Mouse (Mus musculus) erythroblast, embryonic 14.5 days (primary cell): Measurements from ENCODE around the gene Rgr.

Experiments used
- GATA1 ChIP-seq: IDR thresholded peaks from 2 replicates; pipeline ENCODE4 v1.6.1; 2012; ENCODE audit warnings: low read length, inconsistent platforms, mixed read lengths
- TAL1 ChIP-seq: IDR thresholded peaks from 3 replicates; pipeline ENCODE4 v1.6.1; 2012; ENCODE audit warnings: low read length, inconsistent platforms, mixed read lengths

DNA sequence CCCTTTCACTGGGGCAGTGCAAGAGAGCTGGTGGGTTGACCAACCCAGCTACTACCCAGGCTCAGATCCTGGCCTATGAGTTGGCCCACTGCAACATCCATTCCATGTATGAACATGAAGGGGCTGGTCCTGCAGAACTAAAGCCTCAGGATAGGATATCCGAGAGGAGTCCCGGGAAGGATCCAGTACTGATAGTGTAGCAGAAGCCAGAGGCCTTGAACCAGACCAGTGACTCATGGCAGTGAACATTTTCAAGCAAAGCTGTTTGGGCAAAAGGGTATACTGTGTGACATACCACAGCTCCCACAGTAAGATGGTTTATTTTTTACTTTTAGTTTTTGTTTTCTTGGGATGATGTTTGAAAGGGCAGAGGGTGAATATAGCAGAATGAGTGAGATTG lies 39.1 kb downstream of the Rgr start:
- TF ChIP-seq GATA1 (no peak), TAL1 (no peak)
